15 mouse cellular contexts compared by ENCODE assay signal in the genomic region with DNA sequence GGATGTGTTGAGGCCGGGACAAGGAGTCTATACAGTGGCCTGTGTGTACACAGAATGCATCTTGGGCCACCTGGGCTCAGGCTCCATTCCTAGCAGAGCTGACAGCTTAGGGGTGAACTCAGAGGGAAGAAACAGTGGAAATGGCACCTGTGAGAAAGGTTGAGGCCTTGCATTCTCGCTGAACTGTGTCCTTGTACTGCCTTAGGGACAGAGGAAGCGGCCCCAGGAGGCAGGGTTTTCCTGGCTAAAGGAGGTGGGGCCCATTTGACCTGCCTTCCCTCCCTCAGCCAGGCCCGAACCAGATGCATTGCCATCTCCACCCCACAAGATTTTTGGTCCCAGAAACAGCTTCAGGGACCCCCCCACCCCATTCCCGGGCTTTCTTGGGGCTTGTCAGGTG. TPM values are rescaled to one million over a fixed set of nuclear protein-coding genes. Genes with fewer than 3 reads are reported as not detected.
A peak's percentile ranks its signal among the peaks of the same experiment; 100 is the strongest.
DNase-seq lines count a peak whose midpoint lies in the region; ATAC-seq lines count a peak whose summit lies in the region.
"Had no signal": no experiment of that assay in that cellular context is flagged by ENCODE, and none has a peak within 500 bp of the region (broad histone marks: within the 10 kb centered on the region; RNA-seq: fewer than 3 reads in every experiment).

No protein-coding gene starts in this region.

- ATAC-seq in hindbrain, embryonic 11.5 days (ENCODE audit: low FRiP score), result no peak
- no peak for ATAC-seq in midbrain, embryonic 14.5 days (ENCODE audit: low FRiP score, low TSS enrichment)
- ATAC-seq in megakaryocyte, adult 5-6 weeks (ENCODE audit: poor library complexity, severe bottlenecking), result no peak

- no peak overlapping the region for H3K4me3 ChIP-seq in hindbrain, embryonic 11.5 days (ENCODE audit: low read depth, low read length)
- 0 out of 2 replicates have a peak overlapping the region, but pooled peaks have one; percentile 10 for H3K4me3 ChIP-seq in midbrain, embryonic 14.5 days (replicated peaks; ENCODE audit: low read depth, low read length)
- H3K4me3 ChIP-seq: heart, embryonic 10.5 days had no signal

- no peaks in the 10 kb centered on the region for H3K27me3 ChIP-seq in hindbrain, embryonic 11.5 days (ENCODE audit: control insufficient read depth, insufficient read depth, low read length)
- H3K27me3 ChIP-seq in midbrain, embryonic 14.5 days (ENCODE audit: control insufficient read depth, insufficient read depth, low read length), result no peaks in the 10 kb centered on the region

- 0 out of 2 replicates have a peak overlapping the region, but pooled peaks have one; percentile 6 for H3K4me2 ChIP-seq in hindbrain, embryonic 11.5 days (replicated peaks; ENCODE audit: low read depth, low read length)
- H3K4me2 ChIP-seq in midbrain, embryonic 14.5 days (ENCODE audit: low read length), result peak overlapping the region; percentile 88
- H3K4me2 ChIP-seq: liver, embryonic 11.5 days had no signal

- H3K36me3 ChIP-seq in hindbrain, embryonic 11.5 days (ENCODE audit: control insufficient read depth, insufficient read depth, low read length), result no peaks in the 10 kb centered on the region
- H3K36me3 ChIP-seq in midbrain, embryonic 14.5 days (ENCODE audit: control insufficient read depth, insufficient read depth, low read length), result 0 out of 2 replicates have a peak, but pooled peaks cover 9% of the 10 kb centered on the region
- H3K36me3 ChIP-seq: heart, embryonic 10.5 days had no signal

- peak; percentile 8 for DNase-seq in embryo, embryonic 10.5 days (ENCODE audit: low spot score)
- no peak for DNase-seq in embryo, embryonic 11 days
- DNase-seq in ES-CJ7 (ENCODE audit: low read depth, low spot score), result peak; percentile 63
- no peak for DNase-seq in hindbrain, embryonic 11.5 days (ENCODE audit: low spot score)
- no peak for DNase-seq in midbrain, embryonic 14.5 days
- DNase-seq in right cerebral cortex, postnatal 36 days (ENCODE audit: low spot score in 2 of 2), result no peak
- no peak for DNase-seq in ovary, adult 18-20 months (ENCODE audit: low spot score)

- WGBS in hindbrain, embryonic 11.5 days, result 40% methylated on average over 5 of the region's 5 CpGs
- WGBS in midbrain, embryonic 14.5 days, result 30% methylated on average over 5 of the region's 5 CpGs

- no peak overlapping the region for H3K27ac ChIP-seq in hindbrain, embryonic 11.5 days (ENCODE audit: low read depth, low read length)
- peak overlapping the region; percentile 49 for H3K27ac ChIP-seq in midbrain, embryonic 14.5 days (replicated peaks; ENCODE audit: low read depth, low read length)
- H3K27ac ChIP-seq: heart, embryonic 10.5 days; kidney, postnatal 0 days had no signal

- peaks cover 43% of the 10 kb centered on the region for H3K4me1 ChIP-seq in hindbrain, embryonic 11.5 days (replicated peaks; ENCODE audit: control insufficient read depth, insufficient read depth, low read length)
- H3K4me1 ChIP-seq in midbrain, embryonic 14.5 days (ENCODE audit: control insufficient read depth, insufficient read depth, low read length), result peaks cover 86% of the 10 kb centered on the region

- H3K9ac ChIP-seq in hindbrain, embryonic 11.5 days (ENCODE audit: low read depth, low read length), result peak overlapping the region; percentile 29; the same call in 1 of the 2 replicates
- H3K9ac ChIP-seq in midbrain, embryonic 14.5 days (replicated peaks; ENCODE audit: low read length), result peak overlapping the region; percentile 30

- no peaks in the 10 kb centered on the region for H3K9me3 ChIP-seq in hindbrain, embryonic 11.5 days (ENCODE audit: control insufficient read depth, low read length)
- no peaks in the 10 kb centered on the region for H3K9me3 ChIP-seq in midbrain, embryonic 14.5 days (ENCODE audit: control insufficient read depth, low read length)
- H3K9me3 ChIP-seq: heart, embryonic 10.5 days had no signal

RNA-seq across cellular contexts. Expression of a gene that starts 4.4 kb away (rescaled TPM):
- polyA plus RNA-seq in hindbrain, embryonic 11.5 days (2014; fragmentation: Nextera tagmentation; extraction: Ambion mirVana), result 2.9 and 4.8 TPM in 2 replicates
- polyA plus RNA-seq in midbrain, embryonic 14.5 days (2014; fragmentation: Nextera tagmentation; extraction: Ambion mirVana), result 4.4 and 4.5 TPM in 2 replicates
- not detected in 2 replicates for total RNA-seq in megakaryocyte, adult 5-6 weeks (2015)
- not detected in 2 replicates for total RNA-seq in megakaryocyte, adult 5-6 weeks (2017)
- total RNA-seq: adrenal gland, adult 18-20 months; hematopoietic stem cell, adult 5-6 weeks; megakaryocyte-erythroid progenitor cell, adult 5-6 weeks had no signal
- polyA plus RNA-seq: heart, embryonic 10.5 days; thymus, postnatal 0 days had no signal

RNA-seq across cellular contexts. Expression of a gene that starts 4.5 kb away (rescaled TPM):
- polyA plus RNA-seq in hindbrain, embryonic 11.5 days (2014; fragmentation: Nextera tagmentation; extraction: Ambion mirVana), result 8.9 and 11.3 TPM in 2 replicates
- polyA plus RNA-seq in midbrain, embryonic 14.5 days (2014; fragmentation: Nextera tagmentation; extraction: Ambion mirVana), result 21.2 and 23.2 TPM in 2 replicates
- total RNA-seq in megakaryocyte, adult 5-6 weeks (2015), result not detected in 2 replicates
- total RNA-seq in megakaryocyte, adult 5-6 weeks (2017), result not detected in 2 replicates
- total RNA-seq: hematopoietic stem cell, adult 5-6 weeks; megakaryocyte-erythroid progenitor cell, adult 5-6 weeks had no signal

RNA-seq across cellular contexts. Expression of a gene that starts 33.9 kb away (rescaled TPM):
- not detected in 2 replicates for polyA plus RNA-seq in hindbrain, embryonic 11.5 days (2014; fragmentation: Nextera tagmentation; extraction: Ambion mirVana)
- 0.70 TPM in 1 of 2 replicates, not detected in the other for polyA plus RNA-seq in midbrain, embryonic 14.5 days (2014; fragmentation: Nextera tagmentation; extraction: Ambion mirVana)
- not detected in 2 replicates for total RNA-seq in megakaryocyte, adult 5-6 weeks (2015)
- not detected in 2 replicates for total RNA-seq in megakaryocyte, adult 5-6 weeks (2017)
- total RNA-seq: adrenal gland, adult 18-20 months; hematopoietic stem cell, adult 5-6 weeks; megakaryocyte-erythroid progenitor cell, adult 5-6 weeks had no signal
- polyA plus RNA-seq: heart, embryonic 10.5 days; kidney, postnatal 0 days; liver, embryonic 11.5 days; thymus, postnatal 0 days had no signal

RNA-seq across cellular contexts. Expression of a gene that starts 56.2 kb away (rescaled TPM):
- 0.82 and 1.1 TPM in 2 replicates for polyA plus RNA-seq in hindbrain, embryonic 11.5 days (2014; fragmentation: Nextera tagmentation; extraction: Ambion mirVana)
- polyA plus RNA-seq in midbrain, embryonic 14.5 days (2014; fragmentation: Nextera tagmentation; extraction: Ambion mirVana), result 0.63 and 1.1 TPM in 2 replicates
- 0.14 TPM in 1 of 2 replicates, not detected in the other for total RNA-seq in megakaryocyte, adult 5-6 weeks (2015)
- 0.04 TPM in 1 of 2 replicates, not detected in the other for total RNA-seq in megakaryocyte, adult 5-6 weeks (2017)

Comparison
In these comparisons a context has a peak if more than half of its experiments do, and no peak if none do; other contexts are left out.
1. DNase-seq: peak in embryo, embryonic 10.5 days (single experiment) and ES-CJ7 (single experiment); none in embryo, embryonic 11 days (single experiment), hindbrain, embryonic 11.5 days (single experiment), midbrain, embryonic 14.5 days (single experiment), right cerebral cortex, postnatal 36 days (0 of 2) and ovary, adult 18-20 months (single experiment).